8 mouse cellular contexts compared by ENCODE assay signal in the genomic region with DNA sequence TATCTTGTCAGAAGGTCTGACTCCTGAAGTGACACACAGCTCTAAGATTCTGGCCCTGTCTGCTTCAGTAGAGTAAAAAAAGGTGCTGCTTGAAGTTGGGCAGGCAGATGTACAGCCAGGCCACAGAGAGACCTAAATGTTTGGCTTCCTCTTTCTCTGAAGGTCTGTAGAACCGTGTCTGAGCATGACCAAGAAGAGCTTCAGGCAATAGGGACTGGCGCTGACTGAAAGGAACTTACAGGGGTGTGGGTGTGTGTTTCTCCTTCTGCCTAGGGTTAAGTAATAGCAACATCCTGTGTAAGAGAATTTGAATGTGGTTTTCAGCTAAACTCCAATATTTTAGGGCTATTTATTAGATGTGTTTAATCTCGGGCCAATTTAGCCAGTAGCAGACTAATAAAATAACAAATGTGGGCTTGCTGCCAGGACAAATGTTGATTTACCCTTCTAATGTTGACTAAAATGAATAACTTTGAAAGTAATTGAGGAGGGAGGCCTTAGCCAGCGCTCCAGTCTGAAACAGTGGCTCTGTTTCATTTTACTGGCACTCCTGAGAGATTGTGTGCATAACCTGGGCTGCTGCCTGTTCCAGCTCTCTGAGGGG.
DNase-seq lines count a peak whose midpoint lies in the region; ATAC-seq lines count a peak whose summit lies in the region.

No protein-coding gene starts in this region.

- H3K4me3 ChIP-seq in intestine, embryonic 14.5 days (ENCODE audit: low read depth, low read length) = no peak overlapping the region
- H3K4me3 ChIP-seq in lung, embryonic 15.5 days = no peak overlapping the region
- H3K4me3 ChIP-seq in stomach, embryonic 16.5 days (replicated peaks; ENCODE audit: low read length) = no peak overlapping the region

- DNase-seq in ovary, postnatal 14 days (ENCODE audit: low spot score) = peak; percentile 45
- no peak for DNase-seq in ovary, postnatal 36 days (ENCODE audit: low spot score)
- no peak for DNase-seq in intestine, embryonic 14.5 days (ENCODE audit: low spot score)
- DNase-seq in right cerebral cortex, postnatal 10 days (ENCODE audit: low spot score in 2 of 2) = no peak
- DNase-seq in gastrocnemius, postnatal 10 days = no peak

- H3K9ac ChIP-seq in intestine, embryonic 14.5 days (ENCODE audit: low read length) = no peak overlapping the region
- no peak overlapping the region for H3K9ac ChIP-seq in lung, embryonic 15.5 days
- no peak overlapping the region for H3K9ac ChIP-seq in stomach, embryonic 16.5 days (ENCODE audit: low read length)

- H3K36me3 ChIP-seq in intestine, embryonic 14.5 days (ENCODE audit: control insufficient read depth, insufficient read depth, low read length) = no peaks in the 10 kb centered on the region
- H3K36me3 ChIP-seq in lung, embryonic 15.5 days = no peaks in the 10 kb centered on the region
- H3K36me3 ChIP-seq in stomach, embryonic 16.5 days (ENCODE audit: control insufficient read depth, insufficient read depth, low read length) = no peaks in the 10 kb centered on the region

- peak overlapping the region; percentile 48 for H3K27ac ChIP-seq in intestine, embryonic 14.5 days (ENCODE audit: low read depth)
- H3K27ac ChIP-seq in lung, embryonic 15.5 days = peak overlapping the region; percentile 92
- peak overlapping the region; percentile 94 for H3K27ac ChIP-seq in stomach, embryonic 16.5 days (ENCODE audit: low read length)

- ATAC-seq in common myeloid progenitor, adult 5-6 weeks (replicated peaks; ENCODE audit: low read depth, poor library complexity, severe bottlenecking) = peak; percentile 84
- no peak for ATAC-seq in intestine, embryonic 14.5 days (replicated peaks; ENCODE audit: low FRiP score, low TSS enrichment, low read depth)
- ATAC-seq in lung, embryonic 15.5 days (ENCODE audit: borderline replicate concordance, extremely low read depth, low FRiP score, low TSS enrichment) = peak; percentile 74; the same call in 1 of the 2 replicates
- ATAC-seq in stomach, embryonic 16.5 days (ENCODE audit: insufficient read depth, low FRiP score) = peak; percentile 85

- WGBS in intestine, embryonic 14.5 days = 16% methylated on average over 4 of the region's 4 CpGs
- WGBS in lung, embryonic 15.5 days = 7% methylated on average over 4 of the region's 4 CpGs
- 22% methylated on average over 4 of the region's 4 CpGs for WGBS in stomach, embryonic 16.5 days

- no peak overlapping the region for H3K4me2 ChIP-seq in intestine, embryonic 14.5 days (ENCODE audit: low read length)
- H3K4me2 ChIP-seq in lung, embryonic 15.5 days = peak overlapping the region; percentile 4; the same call in 1 of the 2 replicates
- H3K4me2 ChIP-seq in stomach, embryonic 16.5 days (ENCODE audit: low read depth, low read length) = no peak overlapping the region

- H3K27me3 ChIP-seq in intestine, embryonic 14.5 days (replicated peaks; ENCODE audit: control insufficient read depth, insufficient read depth, low read length) = no peaks in the 10 kb centered on the region
- H3K27me3 ChIP-seq in lung, embryonic 15.5 days = no peaks in the 10 kb centered on the region
- H3K27me3 ChIP-seq in stomach, embryonic 16.5 days (ENCODE audit: control insufficient read depth, insufficient read depth, low read length) = no peaks in the 10 kb centered on the region

- no peaks in the 10 kb centered on the region for H3K9me3 ChIP-seq in intestine, embryonic 14.5 days (ENCODE audit: control insufficient read depth, low read length)
- no peaks in the 10 kb centered on the region for H3K9me3 ChIP-seq in lung, embryonic 15.5 days
- H3K9me3 ChIP-seq in stomach, embryonic 16.5 days (replicated peaks; ENCODE audit: control insufficient read depth, low read length) = no peaks in the 10 kb centered on the region

- H3K4me1 ChIP-seq in intestine, embryonic 14.5 days (replicated peaks; ENCODE audit: control insufficient read depth, insufficient read depth, low read length) = peaks cover 26% of the 10 kb centered on the region
- peaks cover 37% of the 10 kb centered on the region for H3K4me1 ChIP-seq in lung, embryonic 15.5 days
- H3K4me1 ChIP-seq in stomach, embryonic 16.5 days (ENCODE audit: control insufficient read depth, insufficient read depth, low read length) = peaks cover 37% of the 10 kb centered on the region
